Mouse (Mus musculus) kidney, embryonic 16.5 days (tissue): Measurements from ENCODE around the gene Rnf150. TPM values are rescaled to one million over a fixed set of nuclear protein-coding genes. Genes with fewer than 3 reads are reported as not detected.

Experiments
- ATAC-seq: fragments of 200-750 bp; cut with Nextera tagmentation; 2 replicates; pipeline ENCODE4 v1.8.0; 2017; ENCODE audit warnings: moderate TSS enrichment; ENCODE audit not compliant: low FRiP score, low TSS enrichment
- H3K27ac ChIP-seq: fragments of 300-500 bp; sonication (generic); 2 replicates; pipeline ENCODE4 v1.5.1; 2014; ENCODE audit warnings: low read length
- H3K27me3 ChIP-seq: fragments of 300-500 bp; sonication (generic); 2 replicates; pipeline ENCODE4 v1.6.1; 2014; ENCODE audit warnings: low read length, control low read depth, mixed read lengths; ENCODE audit not compliant: insufficient read depth
- H3K36me3 ChIP-seq: fragments of 300-500 bp; sonication (generic); 2 replicates; pipeline ENCODE4 v1.6.1; 2014; ENCODE audit warnings: low read length, control low read depth, mixed read lengths; ENCODE audit not compliant: insufficient read depth
- H3K4me1 ChIP-seq: fragments of 300-500 bp; sonication (generic); 2 replicates; pipeline ENCODE4 v1.6.1; 2014; ENCODE audit warnings: low read length, control low read depth, mixed read lengths; ENCODE audit not compliant: insufficient read depth
- H3K4me2 ChIP-seq: fragments of 300-500 bp; sonication (generic); replicated peaks from 2 replicates; pipeline ENCODE4 v1.6.1; 2014; ENCODE audit warnings: low read depth, low read length
- H3K4me3 ChIP-seq: fragments of 300-500 bp; sonication (generic); 2 replicates; pipeline ENCODE4 v1.5.1; 2014; ENCODE audit warnings: mild to moderate bottlenecking, low read length
- H3K9ac ChIP-seq: fragments of 300-500 bp; sonication (generic); replicated peaks from 2 replicates; pipeline ENCODE4 v1.6.1; 2014; ENCODE audit warnings: low read length
- H3K9me3 ChIP-seq: fragments of 300-500 bp; sonication (generic); 2 replicates; pipeline ENCODE4 v1.6.1; 2016; ENCODE audit warnings: low read length, control low read depth
- WGBS: fragments of 180-500 bp; shearing (Covaris S2); extraction: QIAGEN DNeasy Blood & Tissue Kit; methylation state at CpG from one replicate; pipeline ENCODE4 v1.1.7; 2014; 5-methylcytosine and 5-hydroxymethylcytosine counted together
- polyA plus RNA-seq: library from polyadenylated mRNA; unstranded; fragments of >200 nt; fragmentation: Nextera tagmentation; extraction: Ambion mirVana; gene quantifications from 2 replicates; pipeline ENCODE4 v1.2.1, GENCODE M21; 2015

Rnf150 gene
- polyA plus RNA-seq = 2.0 and 2.4 TPM in 2 replicates

DNA sequence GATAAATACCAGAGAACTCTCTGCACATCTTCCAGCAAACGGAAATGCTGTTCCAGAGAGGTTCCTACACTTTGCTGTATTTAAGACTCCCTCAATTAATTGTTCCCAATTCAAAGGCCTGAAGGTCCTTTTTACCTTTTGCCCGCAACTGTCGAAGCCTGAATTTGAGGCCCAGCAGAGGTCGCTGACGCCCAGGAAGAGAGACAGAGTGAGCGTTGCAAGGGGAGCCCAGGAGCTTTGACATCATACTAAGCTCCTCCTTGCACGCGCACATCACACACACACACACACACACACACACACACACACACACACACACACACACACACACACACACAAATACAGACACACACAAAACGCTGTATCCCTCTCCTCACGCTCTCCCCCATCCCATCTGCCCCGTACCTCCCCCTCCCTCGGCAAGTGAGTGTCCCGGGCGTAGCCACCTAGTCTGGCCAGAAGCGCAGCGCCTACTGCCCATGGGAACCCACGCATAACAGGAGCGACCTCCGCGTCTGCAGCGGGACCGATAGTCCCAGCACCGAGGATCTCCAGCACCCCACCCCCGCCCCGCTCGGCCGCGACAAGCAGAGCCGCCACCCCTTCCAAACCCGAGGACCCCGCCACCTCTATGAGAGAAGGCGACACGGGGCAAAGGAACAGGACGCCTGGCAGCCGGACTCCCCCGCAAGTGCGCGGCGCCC lies at the start of gene Rnf150:
TSS of gene Rnf150 (plus strand) at position 316 of the 704 bp plus-strand sequence.
- no peaks in the 10 kb centered on the region for H3K27me3 ChIP-seq
- no peaks in the 10 kb centered on the region for H3K36me3 ChIP-seq
- peak; percentile 86 for ATAC-seq
- H3K4me3 ChIP-seq = peak within 1 kb of the TSS; percentile 85
- peaks cover 22% of the 10 kb centered on the region for H3K4me1 ChIP-seq
- WGBS = under 1% methylated on average over 38 of the region's 39 CpGs
- peak within 1 kb of the TSS; percentile 94 for H3K9ac ChIP-seq
- peak within 1 kb of the TSS; percentile 73 for H3K4me2 ChIP-seq
- no peaks in the 10 kb centered on the region for H3K9me3 ChIP-seq
- peak within 1 kb of the TSS; percentile 82 for H3K27ac ChIP-seq

DNA sequence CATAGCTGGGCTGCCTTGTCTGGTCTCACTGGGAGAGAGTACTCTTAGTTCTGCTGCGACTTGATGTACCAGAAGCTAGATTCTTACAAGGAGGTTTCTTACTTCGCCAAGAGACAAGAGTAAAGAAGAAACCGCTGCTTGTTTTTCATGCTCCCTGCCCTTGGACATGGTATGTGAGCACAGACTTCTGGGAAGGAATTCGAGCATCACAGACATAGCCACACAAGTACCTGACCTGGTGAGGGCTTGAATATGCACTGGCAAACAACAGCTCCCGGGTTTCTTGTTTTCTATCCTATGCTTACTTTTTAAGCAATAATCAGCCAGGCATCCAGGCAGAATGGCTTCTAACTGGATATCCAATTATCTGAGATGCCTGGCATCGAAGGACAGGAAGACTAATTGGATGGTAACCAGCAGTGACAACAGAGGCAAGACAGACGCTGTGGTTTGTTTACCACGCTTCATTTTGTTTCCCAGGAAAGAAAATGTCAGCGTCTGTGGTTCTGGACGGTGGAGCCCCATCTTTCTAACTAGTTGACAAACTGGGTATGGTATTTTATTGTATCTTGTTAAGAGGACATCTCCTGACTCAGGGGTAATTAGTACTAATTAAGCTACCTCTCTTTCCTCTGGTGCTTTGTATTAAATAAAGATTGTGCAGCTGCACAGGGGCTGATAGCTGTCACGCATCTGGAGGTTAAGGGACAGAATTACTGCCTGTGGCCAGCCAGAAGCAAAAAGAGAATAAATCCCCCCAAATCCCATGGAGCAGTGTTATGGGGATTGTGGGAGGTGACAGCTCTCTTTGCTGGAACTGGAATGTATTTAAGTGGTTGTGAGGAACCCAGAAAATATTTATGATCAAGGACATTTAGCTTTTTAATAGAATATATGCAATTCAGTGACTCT lies 36.8 kb upstream of the Rnf150 start:
- WGBS = 52% methylated on average over 11 of the region's 11 CpGs
- Histone ChIP-seq H3K4me2 (no peak overlapping the region), H3K36me3 (no peaks in the 10 kb centered on the region), H3K9ac (no peak overlapping the region), H3K27ac (no peak overlapping the region), H3K4me1 (no peaks in the 10 kb centered on the region), H3K9me3 (no peaks in the 10 kb centered on the region), H3K27me3 (no peaks in the 10 kb centered on the region), H3K4me3 (no peak overlapping the region)
- ATAC-seq = no peak

DNA sequence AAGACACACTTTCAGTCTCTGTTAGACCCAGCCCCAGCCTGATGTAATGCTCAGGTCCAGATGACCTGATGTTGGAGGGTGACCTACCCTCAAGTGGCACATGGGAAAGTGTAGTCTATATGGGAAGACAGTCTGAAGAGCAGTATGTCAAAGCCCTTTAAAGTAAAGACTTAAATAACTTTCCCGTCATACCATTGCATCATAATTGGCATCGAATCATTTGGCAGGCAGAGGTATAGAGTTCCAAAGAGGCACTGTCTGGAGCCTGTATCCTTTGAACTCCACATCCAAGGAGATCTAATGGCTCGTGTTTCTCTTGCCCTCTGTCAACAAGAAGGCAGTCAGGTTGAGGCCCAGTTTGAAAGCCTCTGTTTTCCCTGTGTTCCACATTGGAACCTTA lies 22.7 kb upstream of the Rnf150 start:
- Histone ChIP-seq H3K4me2 (no peak overlapping the region), H3K9ac (no peak overlapping the region), H3K9me3 (no peaks in the 10 kb centered on the region), H3K4me1 (no peaks in the 10 kb centered on the region), H3K27me3 (no peaks in the 10 kb centered on the region), H3K36me3 (no peaks in the 10 kb centered on the region), H3K27ac (no peak overlapping the region), H3K4me3 (no peak overlapping the region)
- ATAC-seq = no peak
- 60% methylated on average over 3 of the region's 3 CpGs for WGBS

DNA sequence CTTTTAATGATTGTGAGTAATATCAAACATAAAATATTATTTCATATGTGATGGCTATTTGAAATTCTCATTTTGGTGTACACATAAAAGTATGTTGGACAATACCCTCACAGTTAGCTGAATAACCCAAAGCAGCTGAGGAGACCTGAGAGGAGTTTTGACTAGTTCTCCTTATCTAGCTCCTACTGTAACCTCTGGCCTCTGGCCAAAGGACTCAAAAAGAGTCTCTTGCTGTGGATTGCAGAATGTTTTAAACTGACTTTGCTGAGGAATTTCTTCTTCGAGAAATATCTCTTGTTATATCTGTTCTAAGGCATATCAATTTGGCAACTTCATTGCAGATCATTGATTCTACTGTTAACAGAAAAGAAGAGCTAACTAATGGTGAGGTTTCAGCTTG lies 22.2 kb upstream of the Rnf150 start:
- Histone ChIP-seq H3K9me3 (no peaks in the 10 kb centered on the region), H3K36me3 (no peaks in the 10 kb centered on the region), H3K27me3 (no peaks in the 10 kb centered on the region), H3K4me1 (no peaks in the 10 kb centered on the region), H3K27ac (no peak overlapping the region), H3K9ac (no peak overlapping the region), H3K4me3 (no peak overlapping the region), H3K4me2 (no peak overlapping the region)
- 43% methylated on average over 1 of the region's 1 CpGs for WGBS
- ATAC-seq = no peak

DNA sequence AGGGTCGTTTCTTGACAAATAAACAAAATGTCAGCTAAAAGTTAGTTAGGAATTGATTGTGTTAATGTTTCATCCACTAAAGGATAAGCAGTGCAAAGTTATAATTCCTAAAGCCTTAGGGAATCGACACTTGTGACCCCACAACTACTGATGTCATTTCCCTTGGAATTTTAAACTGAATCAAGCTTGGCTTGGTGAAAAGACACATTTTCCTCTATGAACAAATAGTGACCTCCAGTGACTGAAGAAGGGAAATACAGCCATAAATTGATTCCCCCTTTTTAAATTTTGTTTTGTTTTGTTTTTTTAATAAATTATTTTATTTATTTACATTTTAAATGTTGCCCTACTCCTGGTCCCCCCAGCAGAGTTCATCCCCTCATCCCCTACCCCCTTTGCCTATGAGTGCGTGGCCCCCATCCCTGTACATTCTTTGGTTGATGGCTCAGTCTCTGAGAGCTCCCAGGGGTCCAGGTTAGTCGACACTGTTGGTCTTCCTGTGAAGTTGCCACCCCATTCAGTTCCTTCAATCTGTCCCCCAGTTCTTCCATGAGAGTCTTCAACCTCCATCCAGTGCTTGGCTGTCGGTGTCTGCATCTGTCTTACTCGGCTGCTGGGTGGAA lies 21.5 kb upstream of the Rnf150 start:
- Histone ChIP-seq H3K9me3 (no peaks in the 10 kb centered on the region), H3K4me3 (no peak overlapping the region), H3K4me1 (no peaks in the 10 kb centered on the region), H3K27ac (no peak overlapping the region), H3K36me3 (no peaks in the 10 kb centered on the region), H3K27me3 (no peaks in the 10 kb centered on the region), H3K9ac (no peak overlapping the region), H3K4me2 (no peak overlapping the region)
- 48% methylated on average over 6 of the region's 6 CpGs for WGBS
- no peak for ATAC-seq

DNA sequence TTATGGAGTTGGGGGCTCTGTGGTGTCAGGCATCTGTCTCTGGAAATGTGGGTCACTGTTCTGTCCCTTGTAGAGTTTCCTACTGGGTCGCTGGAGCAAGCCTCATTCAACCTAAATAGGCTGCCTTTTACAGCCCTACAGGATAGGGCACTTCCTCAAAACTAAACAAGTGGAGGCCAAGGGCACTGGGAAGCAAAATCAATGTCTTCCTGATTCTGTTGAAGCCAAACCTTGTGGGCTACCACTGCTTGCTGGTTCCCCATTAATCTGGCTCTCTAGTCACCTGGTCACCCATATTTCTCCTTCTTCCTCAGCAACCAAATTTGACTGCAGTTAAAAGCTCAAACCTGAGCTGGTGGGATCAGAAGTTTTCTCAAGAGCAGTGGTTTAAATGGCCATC lies 19.5 kb upstream of the Rnf150 start:
- no peak overlapping the region for H3K4me2 ChIP-seq
- no peak overlapping the region for H3K4me3 ChIP-seq
- 0 out of 2 replicates have a peak, but pooled peaks cover 2% of the 10 kb centered on the region for H3K4me1 ChIP-seq
- H3K9me3 ChIP-seq = no peaks in the 10 kb centered on the region
- no peak overlapping the region for H3K27ac ChIP-seq
- no peak overlapping the region for H3K9ac ChIP-seq
- H3K27me3 ChIP-seq = no peaks in the 10 kb centered on the region
- no peaks in the 10 kb centered on the region for H3K36me3 ChIP-seq
- no peak for ATAC-seq
- WGBS = 32% methylated on average over 1 of the region's 1 CpGs

DNA sequence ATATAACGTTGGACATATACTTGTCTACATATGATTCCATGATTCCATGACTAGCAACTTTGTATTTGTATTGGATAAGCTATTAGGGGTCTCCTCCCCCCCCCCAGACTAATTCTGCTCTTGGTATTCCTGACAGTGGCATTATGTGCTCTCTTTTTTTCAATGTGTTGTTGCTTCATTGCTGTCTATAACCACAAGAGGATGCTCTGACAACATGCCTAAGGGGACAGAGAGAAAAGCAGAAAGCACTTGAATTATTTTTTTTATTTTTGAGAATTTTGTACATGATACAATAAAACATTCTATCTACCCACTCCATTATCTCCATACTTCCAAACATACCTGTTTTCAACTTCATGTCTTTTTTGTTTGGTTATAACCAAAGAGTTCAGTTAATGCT lies 18.7 kb upstream of the Rnf150 start:
- no peak overlapping the region for H3K27ac ChIP-seq
- ATAC-seq = no peak
- H3K4me2 ChIP-seq = no peak overlapping the region
- H3K4me3 ChIP-seq = no peak overlapping the region
- H3K27me3 ChIP-seq = no peaks in the 10 kb centered on the region
- 64% methylated on average over 1 of the region's 1 CpGs for WGBS
- H3K36me3 ChIP-seq = no peaks in the 10 kb centered on the region
- no peaks in the 10 kb centered on the region for H3K9me3 ChIP-seq
- 0 out of 2 replicates have a peak, but pooled peaks cover 2% of the 10 kb centered on the region for H3K4me1 ChIP-seq
- H3K9ac ChIP-seq = no peak overlapping the region

DNA sequence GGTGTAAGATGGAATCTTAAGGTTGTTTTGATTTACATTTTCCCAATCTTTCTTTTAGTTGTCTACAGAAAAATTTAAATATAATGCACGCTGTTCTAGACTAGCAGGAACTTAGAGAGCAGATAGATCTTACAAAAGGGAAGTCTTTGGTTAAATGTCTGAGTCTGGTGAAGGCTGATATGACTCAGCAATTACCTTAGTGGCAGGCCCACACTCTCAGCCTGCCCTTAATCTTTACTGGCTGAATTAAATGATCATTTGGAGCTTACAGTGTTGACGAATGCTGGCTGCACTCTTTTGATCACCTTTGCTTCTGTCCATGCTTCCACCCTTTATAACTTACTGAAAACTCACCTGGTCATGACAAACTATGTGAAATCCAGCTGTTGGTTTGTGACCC lies 17.1 kb upstream of the Rnf150 start:
- Histone ChIP-seq H3K9me3 (no peaks in the 10 kb centered on the region), H3K36me3 (no peaks in the 10 kb centered on the region), H3K9ac (no peak overlapping the region), H3K27ac (no peak overlapping the region), H3K4me1 (0 out of 2 replicates have a peak, but pooled peaks cover 2% of the 10 kb centered on the region), H3K27me3 (no peaks in the 10 kb centered on the region), H3K4me2 (no peak overlapping the region), H3K4me3 (no peak overlapping the region)
- no peak for ATAC-seq
- WGBS = 71% methylated on average over 2 of the region's 2 CpGs

DNA sequence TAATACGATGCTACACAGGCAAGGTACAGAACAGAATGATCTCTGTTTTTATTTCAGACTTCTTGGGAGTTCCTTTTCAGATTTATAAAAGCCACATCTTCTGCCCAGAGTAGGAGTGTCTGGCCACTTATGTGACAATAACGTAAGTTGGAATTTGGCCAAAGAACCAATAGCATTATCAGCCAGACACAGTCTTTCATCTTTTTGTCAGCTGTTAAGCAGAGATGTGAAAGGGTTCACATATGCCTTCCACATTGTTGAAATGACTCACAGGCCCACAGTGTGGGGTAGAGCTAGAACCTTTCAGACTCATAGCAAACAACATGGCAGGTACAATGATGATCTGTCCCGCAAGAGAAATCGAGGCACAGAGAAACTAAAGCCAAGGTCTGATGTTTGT lies 16.4 kb upstream of the Rnf150 start:
- H3K27me3 ChIP-seq = no peaks in the 10 kb centered on the region
- no peak overlapping the region for H3K4me2 ChIP-seq
- no peaks in the 10 kb centered on the region for H3K9me3 ChIP-seq
- 70% methylated on average over 4 of the region's 4 CpGs for WGBS
- H3K36me3 ChIP-seq = no peaks in the 10 kb centered on the region
- 0 out of 2 replicates have a peak, but pooled peaks cover 2% of the 10 kb centered on the region for H3K4me1 ChIP-seq
- no peak for ATAC-seq
- no peak overlapping the region for H3K27ac ChIP-seq
- H3K9ac ChIP-seq = no peak overlapping the region
- H3K4me3 ChIP-seq = no peak overlapping the region
